Mouse (Mus musculus): ENCODE results near the gene Tcstv3. TPM values are rescaled to one million over a fixed set of nuclear protein-coding genes. Genes with fewer than 3 reads are reported as not detected.

Tcstv3 gene
- not detected in 2 replicates for polyA plus RNA-seq (2015; fragmentation: Nextera tagmentation; extraction: Ambion mirVana)

DNA sequence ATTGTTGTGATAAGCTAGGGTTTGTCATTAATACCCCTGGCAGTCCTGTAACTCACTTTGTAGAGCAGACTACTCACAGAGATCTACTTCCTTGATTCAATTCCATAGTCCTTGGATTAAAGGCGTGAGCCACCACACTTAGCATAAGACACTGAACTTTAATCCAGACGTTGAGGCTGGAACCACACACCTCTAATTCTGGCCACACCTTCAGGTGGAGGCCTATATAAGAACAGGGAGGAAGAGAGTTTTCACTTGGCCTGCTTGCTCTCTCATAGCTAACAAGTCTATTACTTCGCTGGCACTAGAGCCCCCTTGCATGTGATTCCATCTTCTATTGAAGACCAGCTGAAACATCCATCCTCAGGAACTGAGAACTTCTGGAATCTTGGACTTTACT lies at the start of gene Tcstv3:
TSS of gene Tcstv3 (plus strand) at position 301 of the 400 bp plus-strand sequence.

DNA sequence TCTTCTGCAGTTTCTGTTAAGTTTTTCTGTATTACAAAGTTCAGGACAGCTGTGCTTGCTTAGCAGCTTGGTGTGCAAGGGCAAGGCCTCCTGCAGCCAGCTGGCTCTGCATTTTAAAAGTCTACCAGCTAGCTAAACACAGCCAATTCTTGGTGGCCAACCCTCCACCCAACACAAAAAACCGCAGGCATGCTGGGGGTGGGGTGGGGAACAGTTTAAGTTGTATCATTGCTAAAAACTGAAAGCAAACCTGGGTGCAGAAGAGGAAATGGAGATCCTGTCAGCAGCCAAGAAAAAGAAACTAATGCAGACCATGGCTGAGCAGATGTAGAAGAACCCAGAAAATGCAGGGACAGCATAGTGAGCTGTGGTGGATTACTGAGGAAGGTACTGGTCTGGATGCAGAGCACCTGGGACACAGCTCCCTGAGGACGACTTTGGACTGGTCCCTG lies 16.7 kb upstream of the Tcstv3 start, which contains the start of gene BC147527:
TSS of gene BC147527 (plus strand) at position 402 of the 452 bp plus-strand sequence.

Other genes starting within 250 kb of the Tcstv3 start
- gene Gm20767, start 176.6 kb upstream of the Tcstv3 start, polyA plus RNA-seq (2015; fragmentation: Nextera tagmentation; extraction: Ambion mirVana), result not detected in 2 replicates
- gene Gm21818, start 144.4 kb upstream of the Tcstv3 start, polyA plus RNA-seq (2015; fragmentation: Nextera tagmentation; extraction: Ambion mirVana), result not detected in 2 replicates
- not detected in 2 replicates for gene Gm21762, start 100.9 kb upstream of the Tcstv3 start, polyA plus RNA-seq (2015; fragmentation: Nextera tagmentation; extraction: Ambion mirVana)
- gene Gm21731, start 77.8 kb upstream of the Tcstv3 start, polyA plus RNA-seq (2015; fragmentation: Nextera tagmentation; extraction: Ambion mirVana), result not detected in 2 replicates
- not detected in 2 replicates for gene AF067061, start 53.8 kb upstream of the Tcstv3 start, polyA plus RNA-seq (2015; fragmentation: Nextera tagmentation; extraction: Ambion mirVana)
- gene BC147527, start 16.5 kb upstream of the Tcstv3 start, polyA plus RNA-seq (2015; fragmentation: Nextera tagmentation; extraction: Ambion mirVana), result 0.29 TPM in 1 of 2 replicates, not detected in the other